Mouse (Mus musculus) G1E (cell line): Measurements from ENCODE around the gene Reep3. TPM values are rescaled to one million over a fixed set of nuclear protein-coding genes. Genes with fewer than 3 reads are reported as not detected.
A peak's percentile ranks its signal among the peaks of the same experiment; 100 is the strongest.

ENCODE experiments used
- ATAC-seq: 2 replicates; pipeline ENCODE4 v1.8.0; 2016; ENCODE audit warnings: mild to moderate bottlenecking; ENCODE audit not compliant: insufficient number of reproducible peaks, poor library complexity, low FRiP score, severe bottlenecking; ENCODE audit errors: extremely low read depth
- DNase-seq: peaks from one replicate; pipeline ENCODE4 v3.0.0; 2012; ENCODE audit warnings: low spot score
- H3K27me3 ChIP-seq: 2 replicates; pipeline ENCODE4 v1.6.1; 2012; ENCODE audit warnings: mild to moderate bottlenecking, low read length, inconsistent platforms; ENCODE audit not compliant: insufficient read depth
- H3K36me3 ChIP-seq: replicated peaks from 2 replicates; pipeline ENCODE3; 2012; ENCODE audit warnings: mild to moderate bottlenecking, inconsistent platforms
- H3K4me1 ChIP-seq: 2 replicates; pipeline ENCODE4 v1.6.1; 2012; ENCODE audit warnings: low read depth, low read length, inconsistent platforms, mixed read lengths; ENCODE audit not compliant: insufficient read depth
- H3K4me3 ChIP-seq: 2 replicates; pipeline ENCODE4 v1.5.1; 2012; ENCODE audit warnings: low read depth, mild to moderate bottlenecking, inconsistent platforms, low read length, moderate library complexity, mixed read lengths
- H3K9me3 ChIP-seq: replicated peaks from 2 replicates; pipeline ENCODE4 v1.6.1; 2012; ENCODE audit warnings: inconsistent platforms
- CTCF ChIP-seq: IDR thresholded peaks from 2 replicates; pipeline ENCODE4 v1.5.1; 2012; ENCODE audit warnings: low read depth, low read length, inconsistent platforms, mixed read lengths
- GATA1 ChIP-seq: IDR thresholded peaks from 2 replicates; pipeline ENCODE4 v1.6.1; 2012; ENCODE audit warnings: borderline replicate concordance, low read length, inconsistent platforms, mixed read lengths
- GATA2 ChIP-seq: IDR thresholded peaks from 2 replicates; pipeline ENCODE4 v1.6.1; 2012; ENCODE audit warnings: low read depth, low read length, inconsistent platforms, borderline replicate concordance
- POLR2AphosphoS5 ChIP-seq: IDR thresholded peaks from 2 replicates; pipeline ENCODE4 v1.6.1; 2012; ENCODE audit warnings: low read depth, low read length, inconsistent platforms; ENCODE audit not compliant: insufficient replicate concordance
- TAL1 ChIP-seq: conservative IDR thresholded peaks from 2 replicates; pipeline ENCODE4 v1.6.1; 2012; ENCODE audit warnings: low read depth, low read length, inconsistent platforms, mixed read lengths
- polyA plus RNA-seq: library from polyadenylated mRNA; stranded (reverse); fragments of >175 nt; gene quantifications from 2 replicates; pipeline ENCODE4 v1.2.3, GENCODE M21; 2012
- total RNA-seq, 2 experiments: library from RNA; stranded (forward) in 1 of 2; stranded (reverse) in 1 of 2; fragments of 200-1000 nt in 1 of 2; fragments of >200 nt in 1 of 2; fragmentation: Nextera tagmentation in 1 of 2; gene quantifications; 2 replicates each; pipeline ENCODE4 v1.2.3; 2014 to 2017

Gene Reep3
- total and polyA plus RNA-seq, 3 experiments: 2.1 to 42.7 (median 21.9) TPM

DNA sequence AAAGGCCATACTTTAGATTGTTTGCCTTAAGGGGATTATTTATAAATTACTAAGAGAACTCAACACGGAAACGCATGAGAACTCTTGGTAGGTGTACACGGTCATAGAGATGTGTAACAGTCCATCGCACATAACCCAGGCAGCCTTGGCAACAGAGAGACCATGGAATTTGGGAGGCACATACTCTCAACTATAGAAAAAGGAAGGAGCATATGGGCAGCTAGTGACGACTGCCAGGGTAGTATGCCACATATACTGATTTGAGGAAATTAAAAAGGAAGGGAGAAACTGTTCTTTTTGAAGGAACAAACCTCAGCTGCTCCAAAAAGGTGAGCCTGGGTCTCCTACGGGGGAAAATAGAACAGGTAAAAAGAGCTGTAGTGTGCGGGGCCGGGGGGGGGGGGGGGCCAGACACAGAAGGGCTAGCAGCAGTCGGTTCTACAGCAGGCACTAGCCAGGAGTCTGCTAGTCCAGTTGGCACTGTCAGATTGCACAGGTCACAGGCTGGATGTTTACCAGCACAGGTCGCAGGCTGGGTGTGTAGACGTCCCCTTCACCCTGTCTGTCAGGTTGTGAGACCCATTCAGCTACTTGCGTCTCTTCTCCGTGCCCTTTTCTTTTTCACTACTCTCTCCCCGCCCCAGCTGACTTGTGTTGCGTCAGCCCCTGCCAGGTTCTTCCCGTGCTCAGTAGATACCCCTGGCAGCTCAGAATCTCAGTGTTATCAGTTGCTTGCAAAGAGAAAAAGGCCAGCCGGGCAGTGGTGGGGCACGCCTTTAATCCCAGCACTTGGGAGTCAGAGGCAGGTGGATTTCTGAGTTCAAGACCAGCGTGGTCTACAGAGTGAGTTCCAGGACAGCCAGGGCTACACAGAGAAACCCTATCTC lies 8.8 kb upstream of the Reep3 start:
- DNase-seq (no peak), ATAC-seq (peak; percentile 65)
- TF ChIP-seq GATA2 (no peak), GATA1 (no peak), CTCF (no peak), POLR2AphosphoS5 (no peak), TAL1 (no peak)
- H3K4me3 ChIP-seq: peak overlapping the region; percentile 44; the same call in 1 of the 2 replicates
- peaks cover 39% of the 10 kb centered on the region for H3K4me1 ChIP-seq
- H3K27me3 ChIP-seq: no peaks in the 10 kb centered on the region
- H3K36me3 ChIP-seq: peaks cover 88% of the 10 kb centered on the region
- H3K9me3 ChIP-seq: no peaks in the 10 kb centered on the region

DNA sequence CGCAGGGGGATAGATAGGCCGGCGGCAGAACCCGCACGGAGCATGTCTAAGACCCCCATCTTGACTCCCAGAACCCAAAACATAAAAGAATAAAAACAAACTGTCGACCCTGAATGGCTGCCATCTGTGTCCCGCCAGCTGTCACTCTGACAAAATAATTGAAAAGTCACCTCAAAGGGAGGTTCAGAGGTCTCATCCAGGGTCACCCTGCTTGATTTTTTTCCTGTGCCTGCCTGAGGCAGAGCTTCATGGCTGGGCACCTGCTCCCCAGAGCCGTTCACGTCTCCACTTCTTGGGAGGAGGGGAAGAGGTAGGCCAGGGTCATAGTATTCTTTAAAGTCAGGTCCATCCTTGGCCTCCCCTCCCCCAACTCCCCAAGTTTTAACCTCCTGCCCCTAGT lies 7.8 kb upstream of the Reep3 start:
- Histone ChIP-seq H3K27me3 (no peaks in the 10 kb centered on the region), H3K4me3 (no peak overlapping the region), H3K4me1 (peaks cover 43% of the 10 kb centered on the region), H3K36me3 (peaks cover 82% of the 10 kb centered on the region), H3K9me3 (no peaks in the 10 kb centered on the region)
- DNase-seq (no peak), ATAC-seq (no peak)
- TF ChIP-seq GATA1 (no peak), GATA2 (no peak), POLR2AphosphoS5 (no peak), TAL1 (no peak)

GRCm38 (mm10) chr10:67100831-67101251 lies 4.1 kb upstream of the Reep3 start:
- DNase-seq (no peak), ATAC-seq (no peak)
- no peaks in the 10 kb centered on the region for H3K27me3 ChIP-seq
- no peaks in the 10 kb centered on the region for H3K9me3 ChIP-seq
- peaks cover 58% of the 10 kb centered on the region for H3K36me3 ChIP-seq
- TF ChIP-seq GATA2 (no peak), TAL1 (no peak), POLR2AphosphoS5 (no peak), GATA1 (no peak), CTCF (no peak)
- H3K4me3 ChIP-seq: no peak overlapping the region
- H3K4me1 ChIP-seq: peaks cover 58% of the 10 kb centered on the region

- DNase-seq (no peak), ATAC-seq (no peak)
- Histone ChIP-seq H3K9me3 (no peaks in the 10 kb centered on the region), H3K4me3 (no peak overlapping the region), H3K4me1 (peaks cover 56% of the 10 kb centered on the region), H3K36me3 (peaks cover 56% of the 10 kb centered on the region), H3K27me3 (no peaks in the 10 kb centered on the region)
- TF ChIP-seq POLR2AphosphoS5 (no peak), GATA1 (no peak), TAL1 (no peak), CTCF (no peak), GATA2 (no peak)
These were observed 3.4 kb upstream of the Reep3 start for GRCm38 (mm10) chr10:67100011-67100661.

DNA sequence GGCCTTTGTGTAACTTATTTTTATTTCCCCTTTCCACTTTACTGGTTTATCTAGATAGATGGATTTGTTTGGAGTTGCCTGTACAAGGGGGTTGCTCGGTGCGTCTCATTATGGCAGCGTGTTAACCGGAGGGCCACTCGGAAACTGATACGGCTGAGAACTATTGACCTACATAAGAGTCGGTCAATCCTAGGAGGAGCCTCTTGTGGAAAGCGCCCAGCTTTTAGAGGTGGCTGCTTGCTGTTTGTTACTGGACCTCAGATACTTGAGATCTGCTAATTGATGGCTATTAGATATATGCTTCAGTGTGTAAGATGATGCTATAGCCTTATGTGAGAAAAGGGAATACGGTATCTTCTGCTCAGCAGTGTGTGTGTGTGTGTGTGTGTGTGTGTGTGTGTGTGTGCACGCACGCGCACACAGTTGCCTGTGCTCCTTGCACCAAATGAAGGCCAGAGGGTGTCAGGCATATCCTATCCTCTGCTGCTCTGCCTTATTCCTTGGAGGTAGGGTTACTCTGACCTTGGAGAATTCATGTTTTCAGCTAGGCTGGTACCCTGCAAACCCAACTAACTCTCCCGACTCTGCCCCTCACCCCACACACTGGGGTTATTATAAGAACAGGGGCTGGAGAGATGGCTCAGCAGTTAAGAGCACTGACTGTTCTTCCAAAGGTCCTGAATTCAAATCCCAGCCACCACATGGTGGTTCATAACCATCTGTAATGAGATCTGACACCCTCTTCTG lies 2.6 kb upstream of the Reep3 start:
- TF ChIP-seq CTCF: no peak
- TF ChIP-seq POLR2AphosphoS5: no peak
- no peak for TF ChIP-seq GATA1
- no peak for TF ChIP-seq GATA2
- no peak overlapping the region for H3K4me3 ChIP-seq
- peaks cover 50% of the 10 kb centered on the region for H3K36me3 ChIP-seq
- H3K9me3 ChIP-seq: no peaks in the 10 kb centered on the region
- peaks cover 58% of the 10 kb centered on the region for H3K4me1 ChIP-seq
- no peaks in the 10 kb centered on the region for H3K27me3 ChIP-seq
- ATAC-seq (no peak), DNase-seq (no peak)

DNA sequence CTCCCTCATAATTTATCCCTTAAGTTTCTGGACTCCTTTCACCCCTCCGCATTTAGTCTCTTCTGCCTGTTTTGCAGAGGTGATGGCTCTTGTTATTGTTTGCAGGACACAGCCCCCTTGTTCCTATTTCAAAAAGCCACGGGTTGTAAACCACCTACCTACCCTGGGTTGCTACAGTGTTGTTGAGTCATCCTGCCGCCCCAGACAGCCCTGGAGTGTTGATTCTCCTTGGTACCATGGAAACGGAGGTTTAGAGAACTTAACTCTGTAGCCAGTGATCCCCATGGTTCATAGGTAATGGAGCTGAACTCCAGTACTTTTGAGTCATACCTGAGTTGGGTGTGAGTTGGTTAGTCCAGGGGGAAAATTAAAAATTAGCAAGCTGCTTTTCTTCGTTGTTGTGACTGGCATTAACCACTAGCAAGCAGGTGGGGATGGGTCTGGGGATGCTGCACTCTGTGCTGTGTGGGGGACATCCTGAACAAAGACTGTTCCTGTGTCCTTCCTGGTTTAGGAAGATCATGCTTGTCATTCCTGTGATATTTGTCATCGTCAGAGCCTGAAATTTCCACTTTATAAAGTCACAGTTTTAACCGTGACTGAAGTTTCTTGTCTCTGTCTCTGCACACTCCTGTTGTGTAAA lies 1.8 kb upstream of the Reep3 start:
- Histone ChIP-seq H3K9me3 (no peaks in the 10 kb centered on the region), H3K36me3 (peaks cover 47% of the 10 kb centered on the region), H3K27me3 (no peaks in the 10 kb centered on the region), H3K4me1 (peaks cover 58% of the 10 kb centered on the region), H3K4me3 (no peak overlapping the region; the same call in 1 of the 2 replicates)
- peak; percentile 81 for ATAC-seq
- peak; percentile 67 for DNase-seq
- TF ChIP-seq TAL1 (no peak), POLR2AphosphoS5 (no peak), CTCF (no peak), GATA2 (no peak), GATA1 (no peak)
